Mouse (Mus musculus) embryonic facial prominence, embryonic 14.5 days (tissue): ENCODE results near the gene Car11. TPM values are rescaled to one million over a fixed set of nuclear protein-coding genes. Genes with fewer than 3 reads are reported as not detected.
"Not testable (repeated sequence)": the region's sequence is repeated elsewhere in the genome, so short reads cannot be mapped to it uniquely, and the experiment has no call there.

Experiments
- ATAC-seq: fragments of 200-750 bp; cut with Nextera tagmentation; 2 replicates; pipeline ENCODE4 v1.8.0; 2017; ENCODE audit warnings: low read depth, moderate number of reproducible peaks, moderate TSS enrichment
- DNase-seq: peaks from one replicate; pipeline ENCODE4 v3.0.0-alpha.2; 2015; ENCODE audit warnings: low spot score
- H3K27ac ChIP-seq: fragments of 300-500 bp; sonication (generic); replicated peaks from 2 replicates; pipeline ENCODE4 v1.5.1; 2014; ENCODE audit warnings: low read depth, mild to moderate bottlenecking, low read length, moderate library complexity
- H3K27me3 ChIP-seq: fragments of 300-500 bp; sonication (generic); replicated peaks from 2 replicates; pipeline ENCODE4 v1.6.1; 2014; ENCODE audit warnings: low read length; ENCODE audit not compliant: control insufficient read depth, insufficient read depth
- H3K36me3 ChIP-seq: fragments of 300-500 bp; sonication (generic); 2 replicates; pipeline ENCODE4 v1.6.1; 2014; ENCODE audit warnings: low read length, mixed read lengths; ENCODE audit not compliant: control insufficient read depth, insufficient read depth
- H3K4me1 ChIP-seq: fragments of 300-500 bp; sonication (generic); 2 replicates; pipeline ENCODE4 v1.6.1; 2014; ENCODE audit warnings: antibody characterized with exemption, low read length; ENCODE audit not compliant: control insufficient read depth, insufficient read depth
- H3K4me2 ChIP-seq: fragments of 300-500 bp; sonication (generic); 2 replicates; pipeline ENCODE4 v1.6.1; 2014; ENCODE audit warnings: low read depth, mild to moderate bottlenecking, low read length, moderate library complexity, mixed read lengths
- H3K4me3 ChIP-seq: fragments of 300-500 bp; sonication (generic); 2 replicates; pipeline ENCODE4 v1.5.1; 2014; ENCODE audit warnings: low read depth, mild to moderate bottlenecking, low read length
- H3K9ac ChIP-seq: fragments of 300-500 bp; sonication (generic); 2 replicates; pipeline ENCODE4 v1.6.1; 2014; ENCODE audit warnings: low read depth, mild to moderate bottlenecking, low read length, moderate library complexity, mixed read lengths
- H3K9me3 ChIP-seq: fragments of 300-500 bp; sonication (generic); 2 replicates; pipeline ENCODE4 v1.6.1; 2016; ENCODE audit warnings: low read length; ENCODE audit not compliant: control insufficient read depth
- WGBS: fragments of 180-500 bp; shearing (Covaris S2); extraction: QIAGEN DNeasy Blood & Tissue Kit; methylation state at CpG from one replicate; pipeline ENCODE4 v1.1.7; 2014; 5-methylcytosine and 5-hydroxymethylcytosine counted together
- polyA plus RNA-seq: library from polyadenylated mRNA; unstranded; fragments of >200 nt; fragmentation: Nextera tagmentation; extraction: Ambion mirVana; gene quantifications from 2 replicates; pipeline ENCODE4 v1.2.1, GENCODE M21; 2014

Gene Car11
- polyA plus RNA-seq = 7.9 and 8.9 TPM in 2 replicates

DNA sequence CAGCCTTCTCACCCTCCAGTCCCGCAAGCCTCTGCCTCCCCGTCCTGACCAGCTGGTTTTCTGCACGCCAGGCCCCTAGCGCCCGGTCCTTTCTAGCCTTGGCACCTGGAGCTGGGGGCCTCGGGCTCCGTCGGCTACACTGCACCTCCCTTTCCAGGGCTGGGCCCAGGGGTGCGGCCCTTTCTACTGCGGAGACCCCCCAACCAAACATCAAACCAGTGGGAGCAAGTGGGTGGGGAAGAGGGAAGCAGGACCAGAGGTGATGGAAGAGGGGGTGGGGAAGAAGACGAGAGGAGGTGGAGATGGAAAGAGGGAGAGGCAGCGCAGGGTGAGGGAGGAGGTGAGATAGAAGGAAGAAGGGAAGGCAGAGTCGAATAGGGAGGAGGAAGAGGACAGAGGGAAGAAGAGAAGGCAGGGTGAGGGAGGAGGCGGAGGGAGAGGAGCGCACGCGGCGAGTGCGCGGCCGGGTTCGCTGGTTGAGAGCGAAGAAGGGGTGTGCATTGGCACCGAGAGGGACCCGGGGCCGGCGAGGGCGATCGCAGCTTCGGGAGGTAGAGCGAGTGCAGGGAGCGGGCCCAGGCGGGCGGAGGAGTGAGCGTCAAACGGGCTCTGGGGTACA is at the start of gene Car11:
Gene Car11 (plus strand): TSS at position 321 of the 619 bp plus-strand sequence.
- DNase-seq (no peak), ATAC-seq (no peak)
- WGBS = 3% methylated on average over 32 of the region's 36 CpGs
- Histone ChIP-seq H3K4me1 (peaks cover 26% of the 10 kb centered on the region), H3K9ac (peak within 1 kb of the TSS; percentile 63), H3K4me2 (peak within 1 kb of the TSS; percentile 87), H3K27ac (no peak within 1 kb of the TSS), H3K27me3 (peaks cover 24% of the 10 kb centered on the region), H3K4me3 (peak within 1 kb of the TSS; percentile 46), H3K36me3 (no peaks in the 10 kb centered on the region), H3K9me3 (no peaks in the 10 kb centered on the region)

- not testable (repeated sequence) for H3K27ac ChIP-seq, H3K9ac ChIP-seq, H3K9me3 ChIP-seq, H3K4me3 ChIP-seq, H3K4me1 ChIP-seq, DNase-seq, H3K27me3 ChIP-seq, ATAC-seq, H3K4me2 ChIP-seq, H3K36me3 ChIP-seq
- 92% methylated on average over 18 of the region's 20 CpGs for WGBS
These were observed 49.2 kb upstream of the Car11 start for GRCm38 (mm10) chr7:45650484-45650883.

GRCm38 (mm10) chr7:45654424-45655047 is 45.1 kb upstream of the Car11 start:
- ATAC-seq = peak; percentile 73
- WGBS = 28% methylated on average over 17 of the region's 17 CpGs
- Histone ChIP-seq H3K27ac (peak overlapping the region; percentile 36; the same call in 1 of the 2 replicates), H3K4me1 (no peaks in the 10 kb centered on the region), H3K27me3 (no peaks in the 10 kb centered on the region), H3K9ac (no peak overlapping the region), H3K4me3 (no peak overlapping the region), H3K36me3 (no peaks in the 10 kb centered on the region), H3K4me2 (peak overlapping the region; percentile 34), H3K9me3 (0 out of 2 replicates have a peak, but pooled peaks cover 6% of the 10 kb centered on the region)
- DNase-seq = peak; percentile 70

GRCm38 (mm10) chr7:45660746-45661478 is 38.7 kb upstream of the Car11 start:
- WGBS = 72% methylated on average over 11 of the region's 11 CpGs
- ATAC-seq (no peak), DNase-seq (no peak)
- Histone ChIP-seq H3K4me3 (no peak overlapping the region), H3K36me3 (no peaks in the 10 kb centered on the region), H3K27me3 (no peaks in the 10 kb centered on the region), H3K27ac (no peak overlapping the region), H3K4me1 (peaks cover 9% of the 10 kb centered on the region; the same call in 1 of the 2 replicates), H3K4me2 (no peak overlapping the region), H3K9me3 (0 out of 2 replicates have a peak, but pooled peaks cover 6% of the 10 kb centered on the region), H3K9ac (no peak overlapping the region)

DNA sequence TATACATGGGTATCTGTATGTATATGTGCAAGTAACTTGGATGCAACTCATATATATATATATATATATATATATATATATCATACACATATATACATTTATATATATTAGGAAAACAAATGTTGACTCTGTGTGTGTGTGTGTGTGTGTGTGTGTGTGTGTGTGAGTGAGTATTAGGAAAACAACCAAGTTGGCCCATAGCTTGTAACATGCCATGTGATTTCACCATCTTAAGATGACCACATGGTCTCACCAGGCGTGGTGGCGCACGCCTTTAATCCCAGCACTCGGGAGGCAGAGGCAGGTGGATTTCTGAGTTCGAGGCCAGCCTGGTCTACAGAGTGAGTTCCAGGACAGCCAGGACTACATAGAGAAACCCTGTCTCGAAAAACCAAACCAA is 37.9 kb upstream of the Car11 start:
- H3K4me1 ChIP-seq, H3K9me3 ChIP-seq, ATAC-seq, H3K27ac ChIP-seq, DNase-seq, H3K4me2 ChIP-seq, H3K36me3 ChIP-seq, H3K4me3 ChIP-seq, H3K27me3 ChIP-seq, H3K9ac ChIP-seq: not testable (repeated sequence)
- WGBS = 90% methylated on average over 6 of the region's 6 CpGs

GRCm38 (mm10) chr7:45665303-45666138 is 34.1 kb upstream of the Car11 start:
- Histone ChIP-seq H3K9ac (peak overlapping the region; percentile 30; the same call in 1 of the 2 replicates), H3K27me3 (no peaks in the 10 kb centered on the region), H3K4me1 (peaks cover 9% of the 10 kb centered on the region; the same call in 1 of the 2 replicates), H3K9me3 (no peaks in the 10 kb centered on the region), H3K27ac (no peak overlapping the region), H3K4me3 (no peak overlapping the region), H3K36me3 (no peaks in the 10 kb centered on the region), H3K4me2 (no peak overlapping the region)
- 47% methylated on average over 13 of the region's 13 CpGs for WGBS
- ATAC-seq (peak; percentile 68), DNase-seq (peak; percentile 59)

DNA sequence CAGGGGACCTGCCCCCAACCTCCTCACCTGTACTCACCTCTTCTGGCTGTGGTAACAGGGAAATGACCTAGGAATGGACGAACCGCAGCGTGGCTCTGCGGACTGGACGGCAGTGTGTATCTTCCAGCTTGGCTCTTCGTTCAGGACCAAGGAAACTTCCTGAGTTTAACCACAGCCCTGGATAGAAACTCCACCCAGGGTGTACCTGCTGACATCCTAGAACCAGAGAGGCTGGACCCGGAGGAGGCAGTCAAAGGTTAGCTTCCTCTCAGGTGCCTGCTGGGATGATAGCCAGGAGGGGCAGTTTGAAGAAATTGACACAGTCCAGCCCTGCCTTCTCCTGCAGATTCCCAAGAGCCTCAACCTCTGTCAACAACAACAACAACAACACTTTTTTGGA is 33.5 kb upstream of the Car11 start, which contains the start of gene Fut2:
Gene Fut2 (minus strand): TSS at position 234 of the 400 bp plus-strand sequence.
- Histone ChIP-seq H3K27me3 (no peaks in the 10 kb centered on the region), H3K4me1 (peaks cover 9% of the 10 kb centered on the region; the same call in 1 of the 2 replicates), H3K27ac (no peak within 1 kb of the TSS), H3K4me3 (no peak within 1 kb of the TSS), H3K9ac (peak within 1 kb of the TSS; percentile 30; the same call in 1 of the 2 replicates), H3K9me3 (no peaks in the 10 kb centered on the region), H3K36me3 (no peaks in the 10 kb centered on the region), H3K4me2 (no peak within 1 kb of the TSS)
- DNase-seq (no peak), ATAC-seq (no peak)
- WGBS = 77% methylated on average over 7 of the region's 7 CpGs

DNA sequence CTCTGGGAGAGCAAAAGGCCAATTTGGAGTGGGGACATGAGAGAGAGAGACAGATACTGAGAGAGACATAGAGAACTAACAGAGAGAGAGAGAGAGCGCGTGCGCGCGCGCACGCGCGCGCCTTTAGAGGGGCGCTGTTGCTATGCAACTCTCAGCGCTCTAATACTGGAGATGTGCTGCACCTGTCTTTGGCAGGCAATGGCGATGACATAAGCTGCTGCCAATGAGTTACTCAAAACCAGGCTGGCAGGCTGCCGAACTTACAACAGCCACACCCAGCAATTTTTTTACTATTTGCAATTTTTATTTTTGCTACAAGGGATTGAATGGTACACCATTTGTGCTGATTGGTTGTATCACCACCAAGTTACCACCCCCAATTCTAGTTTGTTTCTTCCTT is 31.9 kb upstream of the Car11 start:
- Histone ChIP-seq H3K9ac (no peak overlapping the region), H3K27ac (no peak overlapping the region), H3K9me3 (no peaks in the 10 kb centered on the region), H3K27me3 (no peaks in the 10 kb centered on the region), H3K4me1 (peaks cover 9% of the 10 kb centered on the region; the same call in 1 of the 2 replicates), H3K4me2 (no peak overlapping the region), H3K36me3 (no peaks in the 10 kb centered on the region), H3K4me3 (no peak overlapping the region)
- DNase-seq = peak; percentile 69
- WGBS = 68% methylated on average over 14 of the region's 14 CpGs
- no peak for ATAC-seq
